Mouse (Mus musculus) liver, adult 2 months (tissue): Measurements from ENCODE around the gene Btnl9. TPM values are rescaled to one million over a fixed set of nuclear protein-coding genes. Genes with fewer than 3 reads are reported as not detected.
"Not testable (repeated sequence)": the region's sequence is repeated elsewhere in the genome, so short reads cannot be mapped to it uniquely, and the experiment has no call there.

ENCODE experiments used
- DNase-seq: peaks from one replicate; pipeline ENCODE4 v3.0.0-alpha.2; 2011; ENCODE audit warnings: low read depth, low spot score; ENCODE audit errors: extremely low read depth
- H3K27ac ChIP-seq: fragments of 200-500 bp; replicated peaks from 2 replicates; pipeline ENCODE4 v1.5.1; 2012; ENCODE audit warnings: low read depth, mild to moderate bottlenecking, control low read depth, inconsistent platforms, low read length; ENCODE audit not compliant: insufficient read depth
- H3K27me3 ChIP-seq: fragments of 200-500 bp; 2 replicates; pipeline ENCODE4 v1.6.1; 2012; ENCODE audit warnings: mild to moderate bottlenecking, moderate library complexity, low read length, inconsistent platforms; ENCODE audit not compliant: control insufficient read depth, insufficient read depth
- H3K36me3 ChIP-seq: fragments of 200-500 bp; 2 replicates; pipeline ENCODE4 v1.6.1; 2012; ENCODE audit warnings: low read length, inconsistent platforms; ENCODE audit not compliant: control insufficient read depth, insufficient read depth
- H3K4me1 ChIP-seq: fragments of 200-500 bp; 2 replicates; pipeline ENCODE4 v1.6.1; 2011; ENCODE audit warnings: low read length; ENCODE audit not compliant: control insufficient read depth, insufficient read depth
- H3K4me3 ChIP-seq: fragments of 200-500 bp; 2 replicates; pipeline ENCODE4 v1.5.1; 2011; ENCODE audit warnings: low read depth, mild to moderate bottlenecking, control low read depth, low read length, moderate library complexity; ENCODE audit not compliant: insufficient read depth
- H3K79me2 ChIP-seq: fragments of 200-500 bp; 2 replicates; pipeline ENCODE4 v1.6.1; 2012; ENCODE audit warnings: inconsistent platforms, mild to moderate bottlenecking, low read length, moderate library complexity; ENCODE audit not compliant: control insufficient read depth, insufficient read depth
- H3K9ac ChIP-seq: fragments of 200-500 bp; 2 replicates; pipeline ENCODE4 v1.6.1; 2012; ENCODE audit warnings: low read depth, mild to moderate bottlenecking, control low read depth, inconsistent platforms, low read length
- CTCF ChIP-seq: fragments of 200-500 bp; IDR thresholded peaks from 2 replicates; pipeline ENCODE4 v1.5.1; 2011; ENCODE audit warnings: low read depth, low read length, control low read depth
- POLR2A ChIP-seq: fragments of 200-500 bp; IDR thresholded peaks from 2 replicates; pipeline ENCODE4 v1.6.1; 2011; ENCODE audit warnings: low read length, control low read depth; ENCODE audit not compliant: insufficient read depth; ENCODE audit errors: extremely low read depth
- WGBS: fragments of 180-500 bp; shearing (Covaris S2); methylation state at CpG from one replicate; pipeline ENCODE4 v1.1.7; 2018; 5-methylcytosine and 5-hydroxymethylcytosine counted together
- polyA plus RNA-seq: library from polyadenylated mRNA; depleted of rRNA; stranded (reverse); fragments of >200 nt; gene quantifications from 2 replicates; pipeline ENCODE4 v1.2.3, GENCODE M21; 2012
- total RNA-seq: library from RNA; depleted of rRNA; stranded (reverse); fragments of >200 nt; gene quantifications from 2 replicates; pipeline ENCODE4 v1.2.3, GENCODE M21; 2014

The Btnl9 gene
- total and polyA plus RNA-seq, 2 experiments: 2.3 to 3.4 TPM

DNA sequence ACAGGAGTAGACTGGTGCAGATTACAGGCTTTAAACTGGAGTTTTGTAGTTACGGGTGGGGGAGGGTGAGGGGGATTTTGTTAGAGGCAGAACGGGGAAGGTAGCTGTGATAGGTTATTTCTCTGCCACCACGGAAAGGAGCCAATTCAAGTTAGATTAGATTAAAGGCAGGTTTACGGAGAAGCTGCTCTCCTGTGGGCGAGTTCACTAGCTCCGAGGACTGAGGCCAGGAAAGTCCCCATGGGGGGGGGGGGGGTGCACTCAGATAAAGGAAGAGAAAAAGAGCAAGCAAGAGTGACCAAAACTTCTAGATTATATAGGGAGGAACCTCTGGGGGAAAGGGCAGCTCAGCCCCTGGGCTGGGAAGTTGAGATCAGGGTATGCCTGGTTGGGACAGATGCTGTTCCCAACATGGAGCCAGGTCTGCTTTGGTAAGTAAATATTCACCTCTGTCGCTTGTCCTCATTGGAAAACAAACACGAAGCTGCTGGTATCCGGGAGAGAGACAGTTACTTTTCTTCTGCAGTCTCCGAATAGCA, 15.6 kb upstream of the Btnl9 start:
- TF ChIP-seq CTCF (no peak), POLR2A (no peak)
- H3K4me1 ChIP-seq: peaks cover 5% of the 10 kb centered on the region
- 1% methylated on average over 10 of the region's 10 CpGs for WGBS
- DNase-seq: peak; percentile 68
- no peaks in the 10 kb centered on the region for H3K27me3 ChIP-seq
- peaks cover 11% of the 10 kb centered on the region; the same call in 1 of the 2 replicates for H3K79me2 ChIP-seq
- H3K4me3 ChIP-seq: peak overlapping the region; percentile 65
- peaks cover 3% of the 10 kb centered on the region for H3K36me3 ChIP-seq
- H3K27ac ChIP-seq: peak overlapping the region; percentile 98
- H3K9ac ChIP-seq: peak overlapping the region; percentile 89

DNA sequence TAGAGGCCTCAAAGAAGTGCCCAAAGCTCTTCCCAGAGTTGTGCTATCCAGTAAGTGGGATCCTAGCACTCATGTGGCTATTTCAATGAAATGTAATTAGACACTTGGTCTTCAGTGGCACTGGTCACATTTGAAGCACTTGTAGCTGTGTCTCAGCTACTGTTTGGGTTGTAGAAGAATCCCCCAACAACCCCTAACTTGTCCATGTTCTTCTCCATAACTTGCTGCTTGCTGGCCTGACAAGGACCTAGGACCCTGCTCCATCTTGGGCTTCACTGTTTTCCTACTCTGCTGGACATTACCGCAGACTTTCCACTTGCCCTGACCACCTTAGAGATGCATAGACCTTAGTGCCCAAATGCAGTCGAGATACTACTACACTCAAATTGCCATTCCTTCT, 15.1 kb upstream of the Btnl9 start:
- Histone ChIP-seq H3K27ac (peak overlapping the region; percentile 98), H3K9ac (peak overlapping the region; percentile 89), H3K27me3 (no peaks in the 10 kb centered on the region), H3K79me2 (peaks cover 11% of the 10 kb centered on the region; the same call in 1 of the 2 replicates), H3K4me3 (peak overlapping the region; percentile 65), H3K4me1 (peaks cover 5% of the 10 kb centered on the region), H3K36me3 (peaks cover 3% of the 10 kb centered on the region)
- TF ChIP-seq POLR2A (no peak), CTCF (no peak)
- DNase-seq: peak; percentile 52
- WGBS: 11% methylated on average over 2 of the region's 2 CpGs

DNA sequence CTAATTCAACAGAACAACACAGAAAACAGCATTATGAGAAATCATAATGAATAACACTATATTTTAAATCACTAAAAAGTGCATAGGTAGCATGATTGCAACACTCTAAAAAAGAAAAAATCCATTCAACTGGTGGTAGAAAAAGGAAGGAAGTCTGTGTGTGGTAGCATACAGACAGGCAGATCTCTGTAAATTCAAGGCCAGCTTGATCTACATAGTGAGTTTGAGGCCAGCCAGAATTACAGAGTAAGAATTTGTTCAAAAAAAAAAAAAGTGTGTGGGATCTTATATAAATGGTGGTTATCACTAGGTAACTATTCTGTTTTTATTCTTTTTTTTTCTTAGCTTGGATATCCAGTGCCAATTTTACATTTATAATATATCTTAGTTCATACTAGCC, 14.2 kb upstream of the Btnl9 start:
- TF ChIP-seq POLR2A (no peak), CTCF (no peak)
- Histone ChIP-seq H3K36me3 (no peaks in the 10 kb centered on the region; the same call in 1 of the 2 replicates), H3K9ac (no peak overlapping the region), H3K79me2 (peaks cover 7% of the 10 kb centered on the region; the same call in 1 of the 2 replicates), H3K4me1 (peaks cover 5% of the 10 kb centered on the region), H3K27me3 (no peaks in the 10 kb centered on the region), H3K4me3 (no peak overlapping the region), H3K27ac (no peak overlapping the region)
- DNase-seq: no peak

DNA sequence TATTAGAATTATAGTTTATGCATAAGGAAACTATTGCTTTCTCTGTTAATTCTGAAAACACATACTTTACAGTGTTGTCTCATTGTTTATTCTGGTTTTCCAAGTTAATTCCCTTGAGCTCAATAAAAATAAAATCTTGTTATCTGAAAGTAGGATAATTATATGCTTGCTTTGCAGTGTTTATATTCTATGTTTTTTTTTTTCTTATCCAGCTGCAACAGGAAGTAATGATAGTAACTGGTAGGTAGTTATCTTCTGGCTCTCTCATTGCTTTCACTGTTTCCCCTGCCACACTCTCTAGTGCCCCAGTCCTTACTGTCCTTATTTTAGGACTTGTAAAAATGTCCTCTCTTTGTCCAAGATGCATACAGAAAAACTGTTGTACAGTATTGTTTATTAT, 13.7 kb upstream of the Btnl9 start:
- Histone ChIP-seq H3K79me2 (peaks cover 7% of the 10 kb centered on the region; the same call in 1 of the 2 replicates), H3K4me1 (peaks cover 5% of the 10 kb centered on the region), H3K9ac (no peak overlapping the region), H3K27ac (no peak overlapping the region), H3K36me3 (no peaks in the 10 kb centered on the region; the same call in 1 of the 2 replicates), H3K27me3 (no peaks in the 10 kb centered on the region), H3K4me3 (no peak overlapping the region)
- no peak for DNase-seq
- TF ChIP-seq POLR2A (no peak), CTCF (no peak)

DNA sequence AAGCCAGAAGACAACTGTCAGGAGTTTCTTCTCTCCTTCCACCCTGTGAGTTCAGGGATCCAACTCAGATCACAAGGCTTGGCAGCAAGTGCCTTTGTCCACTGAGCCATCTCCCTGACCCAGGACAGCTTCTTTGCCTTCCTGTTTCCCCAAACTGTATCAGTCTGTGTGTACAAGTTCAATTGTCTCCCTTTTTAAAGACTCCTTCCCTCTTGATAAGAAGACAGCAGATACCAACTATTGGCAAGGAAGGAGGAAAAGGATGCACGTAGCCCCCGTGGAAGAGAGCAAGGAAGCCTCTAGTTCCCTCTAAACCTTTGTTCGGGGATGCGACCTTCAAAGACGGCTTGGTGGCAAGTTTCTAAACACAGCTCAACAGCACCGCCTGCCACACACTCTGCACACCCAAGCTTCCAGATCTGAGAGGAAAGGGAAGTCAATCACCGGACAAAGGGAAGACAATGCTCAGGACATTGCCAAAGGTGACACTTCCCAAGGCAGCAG, 8.9 kb upstream of the Btnl9 start:
- Histone ChIP-seq H3K9ac (no peak overlapping the region), H3K4me1 (peaks cover 6% of the 10 kb centered on the region; the same call in 1 of the 2 replicates), H3K79me2 (no peaks in the 10 kb centered on the region; the same call in 1 of the 2 replicates), H3K27ac (peak overlapping the region; percentile 50), H3K36me3 (no peaks in the 10 kb centered on the region), H3K4me3 (no peak overlapping the region), H3K27me3 (no peaks in the 10 kb centered on the region)
- DNase-seq: peak; percentile 33
- no peak for TF ChIP-seq CTCF
- no peak for TF ChIP-seq POLR2A
- WGBS: 82% methylated on average over 7 of the region's 7 CpGs

DNA sequence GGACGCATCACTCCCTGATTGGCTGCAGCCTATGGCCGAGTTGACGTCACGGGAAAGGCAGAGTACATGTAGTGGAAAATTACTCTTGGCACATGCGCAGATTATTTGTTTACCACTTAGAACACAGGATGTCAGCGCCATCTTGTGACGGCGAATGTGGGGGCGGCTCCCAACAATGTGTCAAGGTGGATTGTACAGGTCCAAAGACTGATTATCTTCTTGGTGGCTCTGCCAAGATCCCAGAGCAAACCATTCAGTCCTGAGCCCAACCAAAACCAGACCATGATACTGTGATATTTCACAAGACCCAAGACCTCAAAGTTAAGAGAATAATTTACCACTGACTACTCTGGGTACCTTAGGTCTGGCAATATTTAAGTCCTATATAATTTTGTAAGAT, 7.8 kb upstream of the Btnl9 start:
- not testable (repeated sequence) for H3K36me3 ChIP-seq, DNase-seq, H3K79me2 ChIP-seq, H3K27ac ChIP-seq, H3K27me3 ChIP-seq, H3K9ac ChIP-seq, H3K4me3 ChIP-seq, H3K4me1 ChIP-seq
- WGBS: 89% methylated on average over 9 of the region's 9 CpGs
